Mouse (Mus musculus) mouse trophoblast stem cell (cell line): Measurements from ENCODE around the gene D430042O09Rik.

Experiments used
- in situ Hi-C, 2 experiments: fragments of 300-500 bp; cut with MseI, MboI; formaldehyde crosslinking; loops; 2 replicates in 1 of 2; 3 replicates in 1 of 2; pipeline ENCODE4 v1.15.1; 2025

Gene D430042O09Rik

DNA sequence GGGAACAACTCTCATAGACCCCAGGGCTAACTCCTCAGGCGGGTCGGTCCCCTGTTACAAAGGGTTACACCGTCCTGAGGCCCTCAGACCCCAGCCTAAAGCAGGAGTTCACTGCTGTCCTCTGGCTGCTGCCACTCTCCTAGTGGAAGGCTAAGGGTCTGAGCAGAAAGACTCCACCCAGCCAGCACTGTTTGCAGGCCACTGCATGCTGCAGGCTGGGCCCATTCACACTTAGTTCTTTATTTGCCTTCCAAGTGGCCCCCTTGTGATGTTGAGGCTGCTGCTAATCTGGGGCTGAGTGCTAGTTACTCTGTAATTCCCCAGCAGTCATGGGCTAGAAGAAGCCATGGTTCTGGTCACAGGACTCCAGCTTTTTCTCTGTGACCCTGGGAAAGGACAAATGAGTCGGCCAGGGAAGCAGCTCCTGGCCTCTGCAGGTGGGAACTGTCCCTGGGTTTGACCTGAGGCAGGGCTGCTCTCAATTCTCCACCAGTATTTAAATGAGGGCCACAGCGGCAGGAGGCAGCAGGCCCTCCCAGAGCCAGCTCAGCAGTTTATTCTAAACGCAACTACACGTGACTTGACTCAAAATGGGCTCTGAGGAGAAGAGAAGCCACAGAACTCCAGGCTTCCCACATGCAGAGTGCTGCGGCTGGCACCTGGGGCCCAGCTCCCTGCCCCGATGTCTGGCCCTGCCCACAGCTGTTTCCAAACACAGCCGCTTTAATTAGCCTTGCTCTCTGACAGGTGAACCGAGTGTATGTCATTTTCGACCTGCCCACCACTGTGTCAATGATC is 163.9 kb downstream of the D430042O09Rik start:
- in situ Hi-C loops, result no loop called here

DNA sequence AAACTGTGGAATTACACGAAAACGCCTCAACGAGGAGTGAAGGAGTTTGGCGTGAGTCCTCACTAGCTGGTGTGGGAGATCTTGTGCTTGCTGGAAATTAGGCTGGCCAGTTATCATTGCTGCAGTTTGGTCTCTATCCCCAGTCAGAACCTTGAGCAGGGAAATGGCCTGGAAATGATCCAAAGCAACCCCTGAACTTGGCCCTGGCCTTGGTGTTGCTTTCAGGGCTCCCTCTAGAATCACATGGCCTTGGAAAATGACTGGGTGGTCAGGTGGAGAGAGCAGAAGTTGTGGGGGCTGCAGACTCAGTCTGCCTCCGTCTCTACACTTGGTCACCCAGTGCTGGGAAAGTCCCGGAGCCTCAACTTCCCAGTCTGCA is 164.5 kb downstream of the D430042O09Rik start:
- in situ Hi-C loops, result no loop called here

DNA sequence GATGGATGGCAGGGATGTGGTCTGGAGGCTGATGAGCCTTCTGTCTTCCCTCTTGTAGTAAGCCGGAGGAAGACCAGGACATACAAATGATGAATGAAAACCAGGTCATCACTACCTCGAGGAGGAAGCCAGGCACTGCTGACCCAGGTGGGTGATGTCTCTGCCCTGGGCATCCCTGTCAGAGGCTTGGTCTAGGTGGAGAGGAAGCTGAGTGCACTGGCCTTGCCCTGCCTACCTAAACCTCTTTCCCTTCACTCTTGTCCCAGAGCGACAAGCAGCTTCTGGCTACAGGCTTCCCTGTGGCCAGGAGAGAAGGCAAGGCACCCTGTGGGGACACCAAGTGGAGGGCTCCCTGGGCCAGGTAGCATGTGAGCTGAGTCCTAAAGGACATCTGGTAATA is 165.2 kb downstream of the D430042O09Rik start:
- in situ Hi-C loops, result no loop called here

DNA sequence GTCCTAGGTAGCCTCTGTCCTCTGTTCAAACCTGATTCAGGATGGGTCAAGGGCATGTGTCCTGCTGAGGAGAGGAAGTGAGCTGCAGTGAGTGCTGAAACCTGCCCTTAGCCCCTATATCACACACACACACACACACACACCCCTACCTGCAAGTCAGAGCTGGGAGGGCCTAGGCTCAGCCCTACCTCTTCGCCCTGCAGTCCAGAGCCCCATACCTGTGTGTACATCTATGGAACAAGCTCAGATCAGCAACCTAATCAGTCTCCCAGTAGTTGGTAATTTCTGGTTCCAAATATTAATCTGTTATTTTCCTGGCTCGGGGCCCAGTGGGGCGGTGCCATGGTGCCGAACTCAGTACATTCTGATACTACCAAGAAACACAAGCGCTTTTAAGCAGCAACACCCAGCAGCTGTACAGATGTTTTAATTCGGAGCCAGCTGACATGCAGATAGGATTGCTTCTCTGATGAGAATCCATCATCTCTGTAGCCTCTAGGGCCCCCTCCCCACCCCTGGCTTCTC is 166.3 kb downstream of the D430042O09Rik start:
- in situ Hi-C loops, result no loop called here

DNA sequence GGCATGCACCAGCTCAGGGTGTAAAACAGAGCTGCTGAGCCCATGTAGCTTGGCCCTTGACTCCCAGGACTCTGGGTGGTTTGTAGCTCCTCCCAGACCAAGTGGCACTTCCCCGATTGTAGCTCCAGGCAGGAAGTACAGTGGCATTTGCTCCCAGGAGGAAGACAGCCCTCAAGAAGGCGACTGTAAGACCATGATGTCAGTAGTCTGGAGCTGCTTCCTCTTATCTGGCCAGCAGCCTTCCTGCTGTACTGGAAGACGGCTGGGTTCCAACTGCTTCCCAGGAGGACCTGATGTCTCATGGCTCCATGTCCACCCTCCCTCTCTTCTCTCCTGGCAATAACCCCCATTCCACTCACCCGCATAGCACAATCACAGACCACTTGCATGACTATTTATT is 170.4 kb downstream of the D430042O09Rik start:
- in situ Hi-C loops, result no loop called here

DNA sequence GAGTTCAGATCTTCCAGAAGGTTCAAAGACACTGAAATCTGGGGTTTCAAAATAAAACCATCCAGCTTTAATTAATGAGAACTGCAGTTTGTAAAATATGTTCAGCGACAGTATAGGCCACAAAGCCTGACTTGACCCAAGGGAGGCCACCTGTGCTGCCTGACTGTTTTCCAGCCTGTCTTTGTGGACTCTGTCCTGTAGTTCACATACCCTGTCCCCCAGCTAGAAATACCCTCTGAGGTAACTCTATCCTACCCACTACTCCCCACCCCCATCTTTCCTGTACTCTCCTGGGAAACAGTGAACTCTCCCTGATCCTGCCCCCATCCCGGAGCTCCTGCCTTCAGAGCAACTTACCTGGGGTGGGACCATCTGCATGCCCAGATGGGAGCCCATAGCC is 175.5 kb downstream of the D430042O09Rik start:
- in situ Hi-C loops, result no loop called here

DNA sequence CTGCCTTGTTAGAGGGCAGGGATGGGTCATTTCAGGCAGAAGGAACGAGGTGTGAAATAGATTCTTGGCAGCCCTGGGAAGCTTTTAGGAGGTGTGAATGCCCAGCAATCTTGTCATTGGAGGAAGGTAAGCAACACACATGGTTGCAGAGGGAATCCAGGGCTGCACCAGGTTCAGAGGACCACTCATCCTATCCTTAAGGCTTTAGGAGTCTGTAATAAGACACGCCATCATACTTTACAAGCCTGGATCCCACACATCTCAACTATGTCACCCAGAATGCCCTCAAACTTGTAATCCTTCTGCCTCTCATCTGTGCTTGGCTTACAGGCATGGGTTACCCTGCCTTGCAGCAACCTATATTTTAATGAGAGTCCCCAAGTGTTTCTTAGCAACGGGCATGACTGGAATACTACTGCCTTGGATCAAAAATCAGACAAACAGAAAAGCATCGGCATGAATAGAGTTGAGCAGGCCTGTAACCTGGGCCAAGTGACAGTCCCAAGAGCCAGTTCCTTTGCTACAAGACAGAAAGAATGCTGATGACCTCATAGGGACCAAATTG is 178.5 kb downstream of the D430042O09Rik start:
- in situ Hi-C loops, result no loop called here

DNA sequence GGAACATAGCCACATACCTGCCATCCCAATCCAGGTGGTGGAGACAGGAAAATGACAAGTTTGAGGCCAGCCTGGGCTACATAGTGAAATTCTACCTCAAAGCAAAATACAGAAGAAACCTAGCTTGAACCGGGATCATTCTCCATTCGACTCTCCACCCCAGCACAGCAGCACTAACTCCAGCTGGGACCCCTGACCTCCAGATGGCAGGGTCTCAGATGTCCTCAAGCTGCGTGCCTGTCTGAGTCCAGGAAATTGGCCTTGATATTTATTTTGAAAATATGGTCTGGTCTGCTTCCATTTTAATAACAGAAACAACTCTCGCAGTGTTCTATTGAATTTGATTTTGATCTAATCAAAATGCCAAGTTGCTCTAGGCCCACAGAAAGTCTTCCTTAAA is 179.4 kb downstream of the D430042O09Rik start:
- in situ Hi-C loops, result no loop called here

DNA sequence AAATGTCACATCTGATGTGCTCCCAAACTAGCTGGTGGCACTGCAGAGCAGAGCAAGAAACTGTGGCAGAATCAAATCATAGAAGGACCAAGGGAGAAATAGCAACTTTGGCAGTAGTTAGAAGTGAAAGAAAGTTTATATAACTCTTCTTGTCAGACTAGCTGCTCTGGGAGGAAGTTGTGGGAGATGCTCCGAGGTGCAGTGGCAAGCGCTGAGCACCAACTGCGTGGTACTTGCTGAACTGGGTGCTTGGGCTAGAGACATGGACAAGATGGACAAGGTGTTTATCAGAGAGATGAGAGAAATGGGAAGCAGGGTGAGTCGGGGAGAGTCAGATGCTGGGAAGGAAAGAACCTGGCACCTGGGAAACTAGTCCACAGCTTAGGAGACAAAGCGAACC is 180.1 kb downstream of the D430042O09Rik start:
- in situ Hi-C loops, result no loop called here

DNA sequence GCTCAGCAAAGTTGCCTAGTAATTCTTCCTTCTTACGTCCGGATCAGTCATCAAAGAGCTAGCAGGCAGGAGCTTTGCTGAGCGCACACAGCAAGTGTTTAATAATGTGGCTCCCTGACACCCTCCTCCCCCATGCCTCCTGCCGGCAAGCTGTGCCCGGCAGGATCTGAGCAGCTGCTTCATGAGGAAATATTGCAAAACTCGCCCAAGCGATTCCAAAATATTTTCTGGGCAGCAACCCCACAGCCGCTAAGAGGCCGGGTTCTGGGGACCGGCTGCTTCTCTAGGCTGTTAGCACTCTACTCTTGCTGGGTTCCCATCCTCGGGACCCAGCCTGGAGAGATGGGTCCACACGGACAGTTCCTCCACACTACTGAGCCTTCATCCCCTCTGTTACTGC is 180.7 kb downstream of the D430042O09Rik start:
- in situ Hi-C loops, result no loop called here

DNA sequence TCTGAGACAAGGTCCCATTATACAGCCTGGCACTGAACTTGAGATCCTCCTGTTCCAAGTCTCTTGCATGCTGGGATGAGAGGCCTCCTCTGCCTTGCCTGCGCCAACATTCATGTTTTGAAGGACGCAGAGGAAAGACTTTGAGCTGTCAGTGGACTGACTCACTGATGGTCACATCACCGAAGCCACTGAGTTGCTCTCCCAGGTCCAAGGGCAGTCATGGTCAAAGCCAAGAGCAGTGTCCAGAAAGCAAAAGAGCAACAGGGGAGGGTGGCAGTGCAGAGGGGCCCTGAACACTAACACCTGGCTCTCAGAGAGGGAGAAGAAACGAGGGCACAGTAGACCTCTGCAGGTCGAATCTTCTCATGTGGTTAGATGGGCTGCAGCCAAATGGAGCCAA is 185.9 kb downstream of the D430042O09Rik start:
- in situ Hi-C loops, result no loop called here

DNA sequence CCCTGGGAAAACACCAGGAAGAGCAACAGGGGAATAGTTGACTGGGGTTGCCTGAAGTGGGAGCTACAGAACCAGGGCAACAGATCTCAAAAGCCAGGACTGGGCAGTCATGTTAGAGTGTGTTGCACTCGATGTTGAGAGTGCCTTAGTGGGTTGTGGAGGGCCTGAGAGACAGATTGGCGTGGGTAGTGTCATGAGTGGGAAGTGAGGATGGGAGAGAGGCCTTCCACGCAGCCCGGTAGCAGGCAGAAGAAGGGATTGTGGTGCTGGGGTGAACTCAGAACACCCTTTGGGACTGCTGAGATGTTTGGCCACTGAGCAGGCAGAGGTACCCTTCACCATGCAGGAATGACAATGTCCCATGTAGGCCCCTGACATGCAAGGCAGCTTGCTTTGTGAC is 189.4 kb downstream of the D430042O09Rik start:
- in situ Hi-C loops, result no loop called here

DNA sequence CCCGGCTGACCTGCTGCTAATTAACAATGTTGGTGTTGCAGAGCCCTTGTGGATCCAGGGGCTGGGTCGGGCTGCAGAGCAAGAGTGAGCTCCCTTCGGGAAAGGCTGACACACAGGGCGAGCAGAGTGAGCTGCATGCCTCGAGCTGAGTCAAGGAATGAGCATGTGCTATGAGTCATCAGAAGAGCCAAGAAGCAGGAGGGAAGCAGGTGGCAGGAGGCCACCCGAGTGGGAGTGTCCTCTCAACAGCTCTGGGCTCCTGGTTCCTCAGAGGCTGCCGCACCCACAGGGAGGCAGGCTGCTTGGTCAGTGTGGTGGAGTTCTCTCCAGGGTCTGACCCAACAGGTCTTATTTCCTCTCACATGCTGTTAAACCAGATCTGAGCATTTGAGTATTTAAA is 191.3 kb downstream of the D430042O09Rik start:
- in situ Hi-C loops, result no loop called here

DNA sequence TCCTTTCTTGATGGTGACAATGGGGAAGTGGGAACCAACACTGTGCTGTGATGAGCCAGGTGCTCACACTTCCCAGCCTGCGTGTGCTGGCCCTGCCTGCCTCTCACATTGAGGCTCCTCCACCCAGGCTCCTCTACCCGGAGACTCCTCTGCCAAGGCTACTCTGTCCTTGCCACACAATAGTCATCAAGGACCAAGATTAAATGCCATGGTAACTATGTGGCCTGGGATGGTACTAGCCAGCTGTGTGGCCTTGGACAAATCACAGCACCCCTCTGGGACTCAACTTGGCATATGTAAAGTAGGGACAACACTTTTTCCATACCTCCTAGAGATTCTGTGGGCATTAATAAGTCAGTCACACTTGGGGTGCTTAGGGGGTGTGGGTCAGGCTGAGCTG is 192.2 kb downstream of the D430042O09Rik start:
- in situ Hi-C loops, result no loop called here

DNA sequence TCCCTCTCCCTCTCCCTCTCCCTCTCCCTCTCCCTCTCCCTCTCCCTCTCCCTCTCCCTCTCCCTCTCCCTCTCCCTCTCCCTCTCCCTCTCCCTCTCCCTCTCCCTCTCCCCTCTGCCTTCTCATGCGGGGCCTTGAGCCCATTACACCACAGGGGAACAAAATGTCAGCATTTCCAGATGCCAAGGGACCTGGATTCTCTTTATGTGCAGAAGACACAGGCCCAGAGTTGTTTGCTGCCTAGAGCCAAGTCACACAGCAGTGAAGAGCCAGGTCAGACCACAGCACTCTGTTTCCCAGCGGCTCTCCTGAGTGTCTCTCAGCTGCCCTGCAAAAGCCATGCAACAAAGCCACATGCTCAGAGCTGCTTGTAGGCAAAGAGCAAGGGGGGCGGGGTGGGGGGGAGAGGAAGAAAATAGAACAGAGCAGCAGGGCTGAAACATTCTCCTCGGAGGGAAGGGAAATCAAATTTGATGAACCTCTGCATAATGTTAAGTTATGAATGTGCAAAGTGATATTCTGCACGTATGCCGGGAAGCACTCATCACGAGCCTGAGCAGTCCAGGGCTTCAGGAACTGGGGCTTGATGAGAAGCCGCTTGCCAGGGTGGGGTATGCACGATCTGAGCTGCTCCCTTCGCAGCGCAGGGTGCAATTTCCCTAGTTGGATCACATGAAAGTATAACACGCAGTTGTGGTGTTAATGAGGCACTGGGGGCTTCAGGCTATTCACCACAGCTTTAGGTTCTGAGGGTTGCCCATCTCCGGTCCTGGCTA is 192.9 kb downstream of the D430042O09Rik start:
- in situ Hi-C loops, result no loop called here

DNA sequence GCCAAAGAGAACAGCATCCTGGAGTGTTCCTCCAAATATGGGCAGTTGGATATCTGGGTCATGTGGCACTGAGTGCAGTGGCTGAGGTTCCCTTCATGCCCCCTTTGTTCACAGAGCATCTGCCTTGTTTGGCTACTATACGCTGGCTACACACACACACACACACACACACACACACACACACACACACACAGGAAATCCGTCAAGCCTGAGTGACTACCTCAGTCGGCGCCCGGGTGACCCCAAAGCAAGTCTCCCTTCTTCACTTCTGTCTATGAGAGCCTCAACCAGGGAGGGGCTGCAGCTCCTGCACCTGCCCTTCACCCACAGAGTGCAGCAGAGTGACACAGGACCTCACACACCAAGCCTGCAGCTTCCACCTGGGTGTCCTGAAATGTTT is 213.1 kb downstream of the D430042O09Rik start:
- in situ Hi-C loops, result no loop called here

DNA sequence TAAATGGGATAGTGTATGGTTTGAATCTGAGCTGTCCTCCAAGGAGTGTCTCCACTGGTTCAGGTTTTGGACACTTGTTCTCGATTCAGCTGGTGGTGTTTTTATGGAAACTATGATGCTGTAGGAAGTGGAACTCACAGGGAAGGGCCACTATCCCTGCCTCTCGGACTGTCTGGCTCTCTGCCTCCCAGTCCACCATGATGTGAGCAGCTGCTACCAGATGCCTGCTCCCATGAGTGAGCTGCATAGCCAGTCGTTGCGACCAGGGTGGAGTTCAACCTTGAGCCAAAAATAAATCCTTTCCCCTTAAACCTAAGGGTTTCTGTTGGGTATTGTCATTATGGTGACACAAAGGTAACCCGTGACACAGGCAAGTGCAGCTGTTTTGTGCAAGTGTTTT is 216.4 kb downstream of the D430042O09Rik start:
- in situ Hi-C loops, result no loop called here
